Mouse (Mus musculus) natural killer cell, adult 2 months (primary cell): ENCODE data around the gene Sgo2a.
"Not testable (repeated sequence)": the region's sequence is repeated elsewhere in the genome, so short reads cannot be mapped to it uniquely, and the experiment has no call there.

Source experiments
- DNase-seq, 2 experiments: peaks; one replicate each; pipeline ENCODE4 v3.0.0; 2022; ENCODE audit warnings: low spot score in 2 of 2

The Sgo2a gene

GRCm38 (mm10) chr1:58031160-58031769 lies 35.5 kb downstream of the Sgo2a start:
- DNase-seq, result peak; percentile 8 to 38

- not testable (repeated sequence) for DNase-seq
These were observed 41.5 kb downstream of the Sgo2a start for GRCm38 (mm10) chr1:58037306-58037705.

GRCm38 (mm10) chr1:58045076-58045475 lies 49.3 kb downstream of the Sgo2a start:
- no peak for DNase-seq

- no peak for DNase-seq
These were observed 49.8 kb downstream of the Sgo2a start for GRCm38 (mm10) chr1:58045546-58045945.

- no peak for DNase-seq
These were observed 51.0 kb downstream of the Sgo2a start for GRCm38 (mm10) chr1:58046721-58047290.

- no peak for DNase-seq
These were observed 53.4 kb downstream of the Sgo2a start for GRCm38 (mm10) chr1:58049126-58049525.

GRCm38 (mm10) chr1:58055598-58055997 lies 59.8 kb downstream of the Sgo2a start:
- DNase-seq, result no peak

- no peak for DNase-seq
These were observed 60.5 kb downstream of the Sgo2a start for GRCm38 (mm10) chr1:58056074-58056807.

- DNase-seq, result no peak
These were observed 61.2 kb downstream of the Sgo2a start for GRCm38 (mm10) chr1:58056939-58057338.

- DNase-seq, result no peak
These were observed 63.1 kb downstream of the Sgo2a start for GRCm38 (mm10) chr1:58058846-58059245.

- no peak for DNase-seq
These were observed 66.4 kb downstream of the Sgo2a start for GRCm38 (mm10) chr1:58062131-58062530.

- DNase-seq, result no peak
These were observed 69.4 kb downstream of the Sgo2a start for GRCm38 (mm10) chr1:58065151-58065550.

GRCm38 (mm10) chr1:58065606-58066005 lies 69.8 kb downstream of the Sgo2a start:
- DNase-seq, result no peak

- DNase-seq, result no peak
These were observed 73.4 kb downstream of the Sgo2a start for GRCm38 (mm10) chr1:58069181-58069580.

GRCm38 (mm10) chr1:58070091-58070490 lies 74.3 kb downstream of the Sgo2a start:
- DNase-seq, result no peak

- DNase-seq, result no peak
These were observed 75.2 kb downstream of the Sgo2a start for GRCm38 (mm10) chr1:58071006-58071405.

GRCm38 (mm10) chr1:58071509-58071908 lies 75.7 kb downstream of the Sgo2a start:
- no peak for DNase-seq

- DNase-seq, result no peak
These were observed 76.6 kb downstream of the Sgo2a start for GRCm38 (mm10) chr1:58072416-58072815.

- DNase-seq, result no peak
These were observed 77.4 kb downstream of the Sgo2a start for GRCm38 (mm10) chr1:58072991-58073730.

- no peak for DNase-seq
These were observed 78.5 kb downstream of the Sgo2a start for GRCm38 (mm10) chr1:58074266-58074665.
